In the genomic region with DNA sequence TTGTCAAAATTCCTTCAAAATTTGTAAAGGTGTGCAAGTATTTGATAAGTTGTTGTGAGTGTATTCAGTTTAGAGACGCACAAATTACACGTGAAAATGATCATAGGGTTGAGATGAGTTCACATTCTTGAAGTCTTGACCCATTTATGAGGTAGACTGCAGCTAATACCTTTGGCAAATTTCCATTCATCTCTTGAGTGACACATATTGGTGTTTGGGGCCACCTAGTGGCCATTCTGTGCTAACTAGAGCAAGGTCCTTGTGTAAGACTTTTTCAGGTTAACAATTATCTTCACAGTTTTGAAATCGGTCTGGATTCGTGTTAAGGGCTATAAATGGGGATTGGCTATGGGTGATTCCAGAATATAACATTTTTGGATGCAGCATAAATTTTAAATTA, we compare ENCODE assay signal across 8 mouse cellular contexts. TPM values are rescaled to one million over a fixed set of nuclear protein-coding genes. Genes with fewer than 3 reads are reported as not detected.
DNase-seq lines count a peak whose midpoint lies in the region; ATAC-seq lines count a peak whose summit lies in the region.

No protein-coding gene starts in this region.

- no peak overlapping the region for H3K9ac ChIP-seq in hindbrain, embryonic 14.5 days
- no peak overlapping the region for H3K9ac ChIP-seq in neural tube, embryonic 12.5 days

- intact Hi-C loops in left cerebral cortex, postnatal 4 days (cut with DNase I): no loop called here

- peak; percentile 57 to 62 for DNase-seq in right cerebral cortex, adult 2 months (ENCODE audit: low spot score in 2 of 2)
- DNase-seq in right cerebral cortex, postnatal 36 days (ENCODE audit: low spot score in 2 of 2): no peak
- DNase-seq in ZHBTc4 (ENCODE audit: low read depth, low spot score): peak; percentile 66
- DNase-seq in cerebellum, postnatal 14 days: peak; percentile 81 to 83
- peak; percentile 80 for DNase-seq in hindbrain, embryonic 14.5 days (ENCODE audit: low spot score)
- DNase-seq in left cerebral cortex, postnatal 4 days: peak; percentile 65
- DNase-seq in heart, adult 8-10 months (ENCODE audit: low spot score): no peak

- H3K27me3 ChIP-seq in hindbrain, embryonic 14.5 days (ENCODE audit: control insufficient read depth, insufficient read depth, low read length): no peaks in the 10 kb centered on the region
- no peaks in the 10 kb centered on the region for H3K27me3 ChIP-seq in neural tube, embryonic 12.5 days (replicated peaks)

- ATAC-seq in hindbrain, embryonic 14.5 days (ENCODE audit: low FRiP score): no peak
- peak; percentile 58 for ATAC-seq in neural tube, embryonic 12.5 days (ENCODE audit: low FRiP score, low read depth)

- 21% methylated on average over 4 of the region's 4 CpGs for WGBS in hindbrain, embryonic 14.5 days
- 20% methylated on average over 4 of the region's 4 CpGs for WGBS in neural tube, embryonic 12.5 days

- H3K4me2 ChIP-seq in hindbrain, embryonic 14.5 days (replicated peaks): no peak overlapping the region
- no peak overlapping the region for H3K4me2 ChIP-seq in neural tube, embryonic 12.5 days (replicated peaks)

- H3K9me3 ChIP-seq in hindbrain, embryonic 14.5 days (ENCODE audit: control insufficient read depth, low read length): no peaks in the 10 kb centered on the region
- H3K9me3 ChIP-seq in neural tube, embryonic 12.5 days: no peaks in the 10 kb centered on the region

- H3K36me3 ChIP-seq in hindbrain, embryonic 14.5 days (replicated peaks; ENCODE audit: control insufficient read depth, insufficient read depth): no peaks in the 10 kb centered on the region
- no peaks in the 10 kb centered on the region for H3K36me3 ChIP-seq in neural tube, embryonic 12.5 days

- H3K4me3 ChIP-seq in hindbrain, embryonic 14.5 days (replicated peaks; ENCODE audit: low read length): no peak overlapping the region
- H3K4me3 ChIP-seq in neural tube, embryonic 12.5 days: no peak overlapping the region

- no peaks in the 10 kb centered on the region for H3K4me1 ChIP-seq in hindbrain, embryonic 14.5 days (replicated peaks; ENCODE audit: control insufficient read depth, insufficient read depth, low read length)
- no peaks in the 10 kb centered on the region for H3K4me1 ChIP-seq in neural tube, embryonic 12.5 days

- no peak overlapping the region for H3K27ac ChIP-seq in hindbrain, embryonic 14.5 days
- H3K27ac ChIP-seq in neural tube, embryonic 12.5 days: no peak overlapping the region

RNA-seq across cellular contexts. Expression of a gene that starts 13.5 kb away (rescaled TPM):
- 31.2 and 35.2 TPM in 2 replicates for polyA plus RNA-seq in hindbrain, embryonic 14.5 days (2014; fragmentation: Nextera tagmentation; extraction: Ambion mirVana)
- 10 to 100 TPM; 63.2 to 65.5 TPM for total RNA-seq in left cerebral cortex, postnatal 4 days (2021)
- polyA plus RNA-seq in neural tube, embryonic 12.5 days (2016; fragmentation: Nextera tagmentation; extraction: Ambion mirVana): 7.3 and 8.4 TPM in 2 replicates
- total RNA-seq in heart, adult 8-10 months (2022): under 1 TPM in 1 of 4 experiments, not detected in 3; 0.08 TPM

Comparison
In these comparisons a context has a peak if more than half of its experiments do, and no peak if none do; other contexts are left out.
1. DNase-seq: peak in right cerebral cortex, adult 2 months (2 of 2), ZHBTc4 (single experiment), cerebellum, postnatal 14 days (2 of 2), hindbrain, embryonic 14.5 days (single experiment) and left cerebral cortex, postnatal 4 days (single experiment); none in right cerebral cortex, postnatal 36 days (0 of 2) and heart, adult 8-10 months (single experiment).
2. RNA of a gene that starts 13.5 kb away (total RNA-seq): 63.2 to 65.5 TPM in left cerebral cortex, postnatal 4 days; 0.08 TPM in heart, adult 8-10 months; every median in the first group is over 10 times any median in the second.